Mouse (Mus musculus) adrenal gland, postnatal 10 days (tissue): ENCODE measurements at regions not wholly inside any gene's neighbourhood (a gene's known extent, or its start where the extent isn't known, plus 50 kb on each side); places are given as distances from the start of the nearest gene placed in this dataset.

Experiments
- DNase-seq: peaks from one replicate; pipeline ENCODE4 v3.0.0; 2021; ENCODE audit warnings: mixed read lengths

DNA sequence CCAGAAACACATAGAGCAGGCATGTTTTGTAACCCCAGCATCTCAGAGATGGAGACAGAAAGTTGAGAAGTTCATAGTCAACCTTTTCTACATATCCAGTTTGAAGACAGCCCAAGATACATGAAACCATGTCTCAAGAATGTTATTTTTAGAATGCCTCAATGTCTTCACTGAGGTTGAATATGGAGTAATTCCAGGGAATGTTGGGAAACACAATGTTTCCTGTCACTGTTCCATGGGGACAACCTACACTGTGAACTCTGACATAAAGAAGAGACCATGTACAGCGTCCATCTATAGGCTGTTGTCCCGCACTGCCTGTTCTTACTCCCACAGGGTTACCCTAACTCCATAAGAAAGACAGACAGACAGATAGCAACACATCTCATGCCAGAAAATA, 89.8 kb upstream of the Mark1 start:
- DNase-seq, result no peak

- DNase-seq, result no peak
Measured at GRCm38 (mm10) chr1:185083191-185083590, 83.8 kb upstream of the Mark1 start.

DNA sequence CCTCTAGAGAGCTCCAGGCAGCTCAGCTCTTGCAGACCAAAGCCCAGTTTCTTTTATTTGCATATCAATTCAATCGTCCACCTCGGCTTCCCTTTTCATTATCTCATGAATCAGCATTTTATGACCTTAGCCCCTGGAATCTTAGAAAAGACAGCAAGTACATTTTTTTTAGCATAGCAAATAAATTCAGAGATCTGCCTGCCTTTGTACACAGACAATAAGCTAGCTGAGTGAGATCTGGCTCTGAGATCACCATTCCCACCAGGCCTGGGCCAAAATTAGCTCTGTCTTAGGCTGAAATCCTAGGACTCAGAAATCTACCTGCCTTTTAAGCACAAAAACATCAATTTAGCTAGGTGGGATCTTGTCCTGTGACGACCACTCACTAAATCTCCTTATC, 80.7 kb upstream of the Mark1 start:
- no peak for DNase-seq

- DNase-seq, result no peak
Measured at GRCm38 (mm10) chr1:185079331-185079880, 80.0 kb upstream of the Mark1 start.

DNA sequence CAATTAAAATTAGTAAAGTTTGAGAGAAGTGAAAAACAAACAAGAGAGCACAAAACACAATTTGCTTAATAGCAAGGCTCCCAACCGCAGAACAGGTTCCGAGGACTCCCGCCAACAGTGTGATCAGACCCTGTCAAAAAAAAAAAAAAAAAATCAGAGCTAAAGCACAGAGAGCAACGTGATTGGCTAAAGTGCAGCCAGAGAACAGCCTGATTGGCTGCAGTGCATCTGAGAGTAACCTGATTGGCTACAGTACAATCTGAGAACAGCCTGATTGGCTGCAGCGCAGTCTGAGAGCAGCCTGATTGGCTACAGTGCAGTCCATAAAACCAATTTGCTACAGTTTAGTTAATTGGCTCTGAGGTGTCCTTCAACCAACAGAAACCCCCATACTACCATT, 74.6 kb upstream of the Mark1 start:
- DNase-seq, result no peak

- DNase-seq, result no peak
Measured at GRCm38 (mm10) chr1:185072766-185073165, 73.4 kb upstream of the Mark1 start.

DNA sequence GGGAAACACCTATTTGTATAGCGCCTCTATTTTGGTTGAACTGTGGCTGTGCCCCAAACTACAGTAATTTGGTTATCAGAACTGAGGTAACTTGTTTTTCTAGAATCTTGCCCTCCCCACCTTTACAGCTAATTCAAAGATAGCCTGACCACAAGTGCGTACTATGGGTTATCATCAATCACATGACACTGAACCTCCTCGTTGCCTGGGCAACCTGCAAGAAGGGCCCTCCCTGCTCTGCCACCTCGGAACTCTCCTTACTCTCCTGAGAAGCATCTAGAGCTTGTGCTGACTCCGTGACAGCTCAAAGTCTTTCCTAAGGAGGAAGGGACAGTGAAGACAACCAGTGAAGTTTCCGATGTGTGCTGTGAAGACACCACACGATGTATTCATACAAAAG, 72.2 kb upstream of the Mark1 start:
- DNase-seq, result no peak

DNA sequence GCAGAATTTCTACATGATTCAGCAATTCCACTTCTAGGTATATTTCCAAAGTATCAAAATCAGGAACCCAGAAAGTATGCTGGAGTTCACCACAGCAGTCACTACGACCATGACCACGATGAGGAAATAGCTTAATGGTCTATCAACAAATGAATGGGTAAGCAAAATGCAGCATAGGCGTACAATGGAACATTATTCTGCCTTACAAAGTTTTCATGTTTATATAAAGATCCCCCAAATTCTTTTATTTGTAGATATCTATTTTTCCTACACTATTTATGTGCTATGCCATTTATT, 71.4 kb upstream of the Mark1 start:
- no peak for DNase-seq

DNA sequence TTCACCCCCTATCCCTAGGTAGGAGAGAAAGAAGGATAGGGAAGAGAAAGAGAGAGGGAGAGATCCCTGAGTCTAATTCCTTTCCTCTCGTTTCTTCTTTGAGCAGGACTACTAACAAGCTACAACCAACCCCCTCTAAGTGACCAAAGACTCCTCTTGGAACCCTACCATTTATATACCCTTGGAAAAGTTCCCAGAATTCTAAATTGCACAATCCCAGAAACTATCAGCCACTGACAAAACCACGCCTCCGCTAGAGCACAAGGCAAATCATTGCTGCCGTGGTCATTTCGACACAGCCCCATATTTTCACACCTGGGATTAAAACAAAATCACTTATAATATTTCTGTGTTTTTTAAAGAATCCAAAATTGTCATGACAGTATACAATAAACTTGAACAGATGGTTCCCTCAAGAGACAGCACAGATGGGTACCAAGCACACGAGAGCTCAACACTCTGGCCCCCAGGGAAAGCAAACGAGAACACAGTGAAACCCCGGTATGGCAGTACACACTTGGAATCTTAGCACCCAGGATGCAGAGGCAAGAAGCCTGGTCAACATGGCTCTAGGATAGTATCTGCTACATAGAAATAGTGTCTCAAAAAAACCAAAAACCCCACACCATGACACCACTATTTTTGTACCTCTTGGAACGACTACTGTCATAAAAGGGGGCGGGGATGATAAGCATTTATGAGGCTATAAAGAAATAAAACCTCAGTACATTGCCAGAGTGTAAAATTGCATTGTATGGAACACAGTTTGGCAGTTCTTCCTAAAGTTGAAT, 70.9 kb upstream of the Mark1 start:
- peak; percentile 22 for DNase-seq

DNA sequence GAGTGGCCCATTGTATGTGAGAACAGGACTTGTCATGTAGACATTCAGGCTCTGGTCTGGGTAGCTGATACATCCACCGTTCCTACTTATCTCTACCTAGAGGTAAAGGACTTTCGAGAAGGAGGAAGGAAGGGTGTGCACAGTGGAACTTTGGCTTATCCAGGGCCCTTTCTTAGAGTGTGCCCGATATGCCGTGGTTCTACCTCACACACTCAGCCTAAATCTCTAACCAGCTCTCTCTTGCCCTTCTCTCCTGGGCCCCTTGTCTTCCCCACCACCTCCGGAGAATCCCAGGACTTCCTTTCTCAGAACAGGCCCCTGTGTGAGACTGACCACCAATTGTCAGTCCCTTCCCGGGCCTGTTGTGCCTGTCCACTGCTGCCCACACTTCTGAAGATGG, 68.8 kb upstream of the Mark1 start:
- no peak for DNase-seq

- no peak for DNase-seq
Measured at GRCm38 (mm10) chr1:185067661-185068060, 68.3 kb upstream of the Mark1 start.

- no peak for DNase-seq
Measured at GRCm38 (mm10) chr1:185065056-185065455, 65.7 kb upstream of the Mark1 start.

GRCm38 (mm10) chr1:185062103-185062502, 62.7 kb upstream of the Mark1 start:
- DNase-seq, result no peak

GRCm38 (mm10) chr1:185057443-185057842, 58.1 kb upstream of the Mark1 start:
- no peak for DNase-seq

DNA sequence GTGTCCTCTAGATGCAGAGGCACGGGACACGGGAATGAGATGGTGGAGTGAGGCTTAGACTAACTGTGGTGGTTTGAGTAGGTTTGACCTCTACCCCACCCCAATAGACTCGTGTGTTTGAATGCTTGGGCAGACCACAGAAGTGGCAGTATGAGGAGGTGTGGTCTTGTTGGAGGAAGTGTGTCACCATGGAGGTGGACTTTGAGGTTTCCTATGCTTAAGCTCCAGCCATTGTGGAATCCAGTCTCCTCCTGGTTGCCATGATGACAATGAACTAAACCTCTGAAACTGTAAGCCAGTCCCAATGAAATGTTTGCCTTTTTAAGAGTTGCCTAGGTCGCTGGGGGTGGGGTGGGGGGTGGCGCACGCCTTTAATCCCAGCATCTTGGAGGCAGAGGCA, 53.3 kb upstream of the Mark1 start:
- DNase-seq, result no peak

DNA sequence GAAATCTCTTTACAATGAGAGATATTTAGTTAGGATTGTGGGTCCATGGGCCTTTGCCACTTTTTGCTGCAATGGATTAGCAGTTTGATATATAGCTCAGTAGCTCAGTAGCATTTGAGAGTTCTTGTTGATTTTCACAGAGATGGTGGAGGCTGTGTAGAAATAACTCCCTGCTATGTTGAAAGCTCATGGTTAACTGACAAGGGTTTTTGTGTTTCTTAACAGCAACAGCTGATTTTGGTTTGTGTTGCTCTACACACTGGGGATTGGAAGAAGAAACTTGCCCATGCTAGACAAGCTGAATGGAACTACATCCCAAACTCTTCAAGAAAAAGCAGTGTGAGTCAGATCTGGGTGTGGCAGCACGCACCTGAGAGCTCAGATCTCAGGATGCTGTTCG, 50.6 kb upstream of the Mark1 start:
- no peak for DNase-seq
